Mouse (Mus musculus): ENCODE results near the gene Ms4a10.

The Ms4a10 gene

DNA sequence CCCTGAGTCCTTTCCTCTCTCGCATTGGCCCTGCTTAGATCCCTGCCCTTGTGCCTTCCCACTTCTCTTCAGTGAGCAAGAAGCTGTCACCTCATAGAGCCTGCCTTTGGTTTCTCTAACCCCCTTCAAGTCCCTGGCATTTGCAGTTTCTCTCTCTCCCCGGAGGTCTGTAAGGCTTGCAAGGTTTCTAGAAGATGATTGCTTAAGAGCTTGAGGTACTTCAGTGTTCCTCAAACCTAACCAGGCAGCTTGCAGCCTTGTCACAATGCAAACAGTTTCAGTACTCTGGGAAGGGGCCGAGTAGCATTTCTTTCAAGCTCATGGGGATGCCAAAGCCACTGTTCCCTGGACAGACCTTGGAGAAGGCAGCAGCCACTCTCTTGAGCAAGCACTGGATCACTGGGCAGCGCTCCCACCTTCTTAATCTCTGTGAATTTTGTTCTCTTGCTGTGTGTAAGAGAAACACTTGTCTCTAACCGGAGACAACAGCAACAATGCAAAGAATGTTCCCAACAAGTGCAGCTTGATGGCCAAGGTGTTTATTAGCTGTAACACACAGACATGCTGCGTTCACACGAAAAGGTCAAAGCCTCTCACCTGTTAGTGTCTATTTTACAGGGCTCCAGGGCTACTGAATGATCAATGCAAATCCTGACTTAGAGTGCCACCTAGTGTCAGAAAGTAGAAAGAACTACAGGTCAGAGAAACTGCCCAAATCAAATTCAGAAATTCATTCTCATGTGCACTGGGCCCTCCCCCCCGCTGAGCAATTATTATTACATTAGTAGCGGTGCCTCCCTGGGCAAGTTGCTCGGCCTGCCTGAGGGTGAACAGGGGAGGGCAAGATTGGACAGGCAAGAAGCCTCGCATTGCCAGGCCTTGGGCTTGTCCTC, 15.1 kb downstream of the Ms4a10 start:
- peak; percentile 71 for DNase-seq (ENCODE audit: low spot score)

DNA sequence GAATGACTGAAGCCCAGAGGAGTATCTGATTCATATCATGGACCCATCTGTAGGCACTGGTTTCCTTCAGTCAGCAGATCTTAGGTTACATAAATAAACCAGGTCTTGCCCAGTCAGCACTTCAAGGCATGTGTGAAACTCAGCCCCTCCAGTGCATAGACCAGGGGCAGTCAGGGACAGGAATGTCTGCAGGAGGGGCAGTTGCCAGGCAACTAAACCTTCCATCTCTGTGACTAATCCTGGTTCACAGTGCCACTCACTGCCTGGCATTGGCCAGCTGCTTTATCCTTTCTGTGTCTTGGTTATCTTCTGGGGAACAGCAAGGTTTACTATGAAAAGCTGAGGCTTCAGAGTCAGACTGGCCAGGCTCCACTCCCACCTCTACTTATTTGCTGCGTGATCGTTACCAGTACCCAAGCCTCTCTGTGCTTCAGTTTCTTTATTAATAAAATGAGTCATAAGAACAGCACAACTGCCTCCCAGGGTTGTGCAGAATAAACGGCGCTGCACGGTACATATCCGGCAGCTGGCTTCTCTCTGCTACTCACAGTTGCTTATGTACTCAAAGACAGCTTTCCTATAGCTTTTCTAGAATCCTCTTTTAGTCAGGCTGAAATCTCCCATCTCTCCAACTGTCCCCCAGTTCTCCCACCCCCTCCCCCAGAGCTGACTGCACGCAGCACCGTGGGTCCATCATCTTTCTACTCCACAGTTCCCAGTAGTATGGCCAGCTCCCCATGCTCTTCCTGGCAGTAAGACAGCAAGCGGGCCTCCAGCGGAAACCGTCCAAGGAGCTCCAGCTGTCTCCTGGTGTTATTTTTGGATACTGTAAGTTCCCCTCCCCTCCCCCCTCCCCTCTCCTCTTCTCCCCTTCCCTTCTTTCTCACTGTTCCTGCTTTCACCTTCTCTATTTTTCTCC, 22.2 kb downstream of the Ms4a10 start:
- DNase-seq (ENCODE audit: low spot score), result no peak

DNA sequence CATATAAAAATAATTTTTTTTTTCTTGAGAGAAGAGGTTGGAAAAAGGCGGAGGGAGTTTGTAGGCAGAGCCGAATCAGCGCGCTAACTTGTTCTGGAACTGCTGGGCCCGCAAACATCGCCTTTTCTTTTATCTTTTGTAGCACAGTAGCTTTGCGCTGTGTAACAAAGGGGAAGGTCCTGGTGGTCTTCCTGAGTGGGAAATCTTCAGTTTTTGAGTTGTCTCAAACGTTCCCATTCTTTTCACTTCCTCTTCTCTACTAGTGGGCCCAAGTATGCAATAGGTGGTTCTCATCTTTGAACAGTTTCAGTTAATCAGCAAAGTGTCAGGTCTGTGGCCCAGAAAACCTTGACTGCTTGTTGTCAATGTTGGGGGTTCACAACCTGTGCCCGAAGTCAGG, 24.9 kb downstream of the Ms4a10 start:
- DNase-seq (ENCODE audit: low spot score), result no peak

DNA sequence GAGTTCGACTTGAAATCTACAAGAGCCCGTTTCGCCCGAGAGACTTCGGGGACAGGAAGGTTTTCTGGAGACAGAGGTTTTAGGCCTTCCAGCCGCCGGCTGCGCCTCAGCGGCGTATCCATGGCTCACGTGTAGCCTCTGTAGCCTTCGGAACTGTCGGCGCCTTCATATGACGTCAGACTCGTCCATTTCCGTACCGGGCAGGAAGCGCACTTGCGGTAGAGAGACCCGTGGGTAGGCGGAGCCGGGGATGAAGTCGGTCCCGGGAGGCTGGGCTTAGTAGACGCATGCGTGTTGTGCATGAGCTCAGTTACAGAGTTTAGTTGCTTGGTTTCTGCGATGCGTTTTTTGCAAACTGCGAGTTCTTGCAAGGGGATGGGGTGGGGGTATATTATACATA, 25.4 kb downstream of the Ms4a10 start, which contains the start of gene Ccdc86:
TSS of gene Ccdc86 (minus strand) at position 155 of the 400 bp plus-strand sequence.
- DNase-seq (ENCODE audit: low spot score), result peak; percentile 96

- DNase-seq (ENCODE audit: low spot score), result no peak
These were observed 26.1 kb downstream of the Ms4a10 start for GRCm38 (mm10) chr19:10948416-10948815.

- DNase-seq (ENCODE audit: low spot score), result no peak
These were observed 27.3 kb downstream of the Ms4a10 start for GRCm38 (mm10) chr19:10947219-10947618.

GRCm38 (mm10) chr19:10946506-10946905, 28.0 kb downstream of the Ms4a10 start:
- no peak for DNase-seq (ENCODE audit: low spot score)

DNA sequence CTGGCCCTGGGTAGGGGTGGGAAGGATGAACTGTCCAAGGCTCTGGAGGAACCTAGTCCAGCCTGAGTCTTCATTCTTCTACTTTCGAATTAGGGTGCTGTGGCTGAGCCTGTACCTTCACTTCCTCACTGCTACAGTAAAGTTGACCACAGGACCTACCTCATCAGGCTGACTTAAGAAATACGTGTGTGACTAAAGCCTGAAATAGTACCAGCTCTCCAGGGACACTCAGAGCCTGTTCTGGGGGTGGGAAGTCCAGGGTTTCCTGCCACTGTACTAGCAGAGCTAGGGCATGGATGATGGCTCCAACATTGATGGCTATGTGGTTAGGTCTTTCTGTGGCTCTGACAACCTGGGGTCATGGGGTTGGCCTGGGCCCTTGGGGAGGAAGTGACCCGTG, 30.5 kb downstream of the Ms4a10 start:
- DNase-seq (ENCODE audit: low spot score), result no peak

- no peak for DNase-seq (ENCODE audit: low spot score)
These were observed 33.5 kb downstream of the Ms4a10 start for GRCm38 (mm10) chr19:10940801-10941457.

GRCm38 (mm10) chr19:10940097-10940800, 34.2 kb downstream of the Ms4a10 start:
- peak; percentile 74 for DNase-seq (ENCODE audit: low spot score)

- DNase-seq (ENCODE audit: low spot score), result no peak
These were observed 35.7 kb downstream of the Ms4a10 start for GRCm38 (mm10) chr19:10938771-10939170.

- no peak for DNase-seq (ENCODE audit: low spot score)
These were observed 37.3 kb downstream of the Ms4a10 start, which contains the start of gene Ptgdr2 for GRCm38 (mm10) chr19:10937110-10937563. Gene Ptgdr2, plus strand, starts transcription at chr19:10937160.

GRCm38 (mm10) chr19:10936077-10936476, 38.4 kb downstream of the Ms4a10 start:
- no peak for DNase-seq (ENCODE audit: low spot score)

DNA sequence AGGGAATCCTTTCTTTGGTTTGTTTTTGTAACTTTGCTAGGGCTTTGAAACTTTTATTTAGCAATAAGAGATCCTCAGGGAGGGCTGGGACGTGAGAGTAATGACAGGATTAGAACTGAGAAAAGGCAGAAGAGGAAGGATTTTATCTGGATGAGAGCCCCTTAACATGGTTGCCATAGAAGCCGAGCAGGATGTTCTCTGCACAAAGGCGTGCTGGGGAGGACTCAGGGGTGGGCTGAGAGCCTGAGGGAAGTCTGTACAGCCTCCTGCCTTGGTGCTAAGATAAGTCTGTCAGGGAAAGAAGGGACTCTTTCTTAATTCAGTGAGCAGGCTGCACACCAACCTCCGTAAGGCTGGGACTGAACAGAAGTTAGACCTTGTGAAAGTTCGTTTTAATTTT, 39.4 kb downstream of the Ms4a10 start:
- DNase-seq (ENCODE audit: low spot score), result no peak

GRCm38 (mm10) chr19:10930641-10931040, 43.8 kb downstream of the Ms4a10 start:
- DNase-seq (ENCODE audit: low spot score), result no peak

DNA sequence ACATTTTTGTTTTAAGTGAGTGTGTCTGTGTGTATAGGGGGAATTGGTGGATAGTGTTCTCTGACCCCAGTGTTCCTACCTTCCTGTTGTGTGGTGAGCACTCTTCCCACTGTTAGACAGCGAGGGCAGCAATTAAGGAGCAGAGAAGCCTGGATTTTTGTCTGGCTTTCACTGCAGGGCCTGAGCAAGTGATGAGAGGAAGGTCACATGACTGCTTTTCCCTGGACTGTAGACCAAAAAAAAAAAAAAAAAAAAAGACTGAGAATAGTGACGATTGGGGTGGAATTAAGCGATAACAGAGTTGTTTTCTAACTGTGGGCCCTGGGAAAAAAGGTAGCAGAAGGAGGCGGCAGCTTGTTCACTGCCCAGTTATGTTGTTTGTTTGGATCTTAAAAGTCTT, 47.8 kb downstream of the Ms4a10 start:
- no peak for DNase-seq (ENCODE audit: low spot score)

- no peak for DNase-seq (ENCODE audit: low spot score)
These were observed 48.3 kb downstream of the Ms4a10 start for GRCm38 (mm10) chr19:10926123-10926621.

GRCm38 (mm10) chr19:10924220-10924619, 50.2 kb downstream of the Ms4a10 start:
- DNase-seq (ENCODE audit: low spot score), result no peak

DNA sequence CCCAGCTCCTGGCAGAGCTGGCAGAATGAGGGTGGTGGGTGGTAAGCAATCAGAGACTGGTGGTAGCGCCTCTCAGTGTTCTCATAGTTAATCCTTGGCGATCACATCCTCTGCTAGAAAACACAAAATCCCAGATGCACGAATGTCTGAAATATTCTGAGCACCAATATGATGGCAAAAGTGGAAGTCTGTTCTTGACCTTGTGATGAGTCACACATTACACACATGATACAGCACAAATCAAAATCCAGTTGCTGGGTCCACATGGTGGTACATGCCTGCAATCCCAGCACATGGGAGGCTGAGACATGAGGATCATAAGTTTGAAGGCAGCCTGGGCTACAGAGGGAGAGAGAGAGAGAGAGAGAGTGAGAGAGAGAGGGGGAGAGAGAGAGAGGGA, 53.4 kb downstream of the Ms4a10 start:
- no peak for DNase-seq (ENCODE audit: low spot score)

GRCm38 (mm10) chr19:10920532-10920931, 53.9 kb downstream of the Ms4a10 start, which contains the start of gene Zp1:
Gene Zp1, minus strand, starts transcription at chr19:10920632.
- no peak for DNase-seq (ENCODE audit: low spot score)
